Mouse (Mus musculus) erythroblast, embryonic 14.5 days (primary cell): Measurements from ENCODE around the gene Arhgef25. TPM values are rescaled to one million over a fixed set of nuclear protein-coding genes. Genes with fewer than 3 reads are reported as not detected.

Experiments used
- H3K27me3 ChIP-seq: 2 replicates; pipeline ENCODE4 v1.6.1; 2012; ENCODE audit warnings: inconsistent platforms; ENCODE audit not compliant: control insufficient read depth
- H3K36me3 ChIP-seq: 2 replicates; pipeline ENCODE4 v1.6.1; 2012; ENCODE audit warnings: mild to moderate bottlenecking, inconsistent platforms; ENCODE audit not compliant: control insufficient read depth
- H3K4me1 ChIP-seq: 2 replicates; pipeline ENCODE4 v1.6.1; 2012; ENCODE audit warnings: inconsistent platforms; ENCODE audit not compliant: control insufficient read depth
- H3K4me3 ChIP-seq: replicated peaks from 2 replicates; pipeline ENCODE3; 2012; ENCODE audit warnings: moderate library complexity, mild to moderate bottlenecking, inconsistent platforms
- H3K9me3 ChIP-seq: 2 replicates; pipeline ENCODE4 v1.6.1; 2012; ENCODE audit warnings: low read length, inconsistent platforms, mixed read lengths; ENCODE audit not compliant: control insufficient read depth
- GATA1 ChIP-seq: IDR thresholded peaks from 2 replicates; pipeline ENCODE4 v1.6.1; 2012; ENCODE audit warnings: low read length, inconsistent platforms, mixed read lengths
- TAL1 ChIP-seq: IDR thresholded peaks from 3 replicates; pipeline ENCODE4 v1.6.1; 2012; ENCODE audit warnings: low read length, inconsistent platforms, mixed read lengths
- polyA plus RNA-seq: library from polyadenylated mRNA; stranded (reverse); fragments of >175 nt; gene quantifications from 2 replicates; pipeline ENCODE4 v1.2.3, GENCODE M21; 2012

The Arhgef25 gene
- polyA plus RNA-seq, 1 experiment = 0.52 TPM

GRCm38 (mm10) chr10:127225732-127226131 lies 35.8 kb upstream of the Arhgef25 start:
- TF ChIP-seq GATA1 (no peak), TAL1 (no peak)
- no peaks in the 10 kb centered on the region for H3K9me3 ChIP-seq
- H3K4me3 ChIP-seq = no peak overlapping the region
- H3K27me3 ChIP-seq = peaks cover 35% of the 10 kb centered on the region
- no peaks in the 10 kb centered on the region for H3K36me3 ChIP-seq
- peaks cover 26% of the 10 kb centered on the region for H3K4me1 ChIP-seq

GRCm38 (mm10) chr10:127225213-127225612 lies 35.3 kb upstream of the Arhgef25 start:
- TF ChIP-seq TAL1 (no peak), GATA1 (no peak)
- H3K4me1 ChIP-seq = peaks cover 20% of the 10 kb centered on the region
- H3K4me3 ChIP-seq = no peak overlapping the region

GRCm38 (mm10) chr10:127218339-127218738 lies 28.5 kb upstream of the Arhgef25 start:
- Histone ChIP-seq H3K36me3 (no peaks in the 10 kb centered on the region), H3K4me1 (peaks cover 38% of the 10 kb centered on the region), H3K9me3 (peaks cover 2% of the 10 kb centered on the region), H3K27me3 (0 out of 2 replicates have a peak, but pooled peaks cover 6% of the 10 kb centered on the region), H3K4me3 (no peak overlapping the region)
- TF ChIP-seq GATA1 (no peak), TAL1 (no peak)

More at GRCm38 (mm10) chr10:127225213-127225612, 35.3 kb upstream of the Arhgef25 start:
- peaks cover 2% of the 10 kb centered on the region for H3K9me3 ChIP-seq
- H3K36me3 ChIP-seq = no peaks in the 10 kb centered on the region
- H3K27me3 ChIP-seq = peaks cover 34% of the 10 kb centered on the region

GRCm38 (mm10) chr10:127217177-127217576 lies 27.3 kb upstream of the Arhgef25 start:
- no peak overlapping the region for H3K4me3 ChIP-seq
- H3K36me3 ChIP-seq = no peaks in the 10 kb centered on the region
- H3K9me3 ChIP-seq = peaks cover 2% of the 10 kb centered on the region
- peaks cover 43% of the 10 kb centered on the region for H3K4me1 ChIP-seq
- no peak for TF ChIP-seq GATA1
- no peak for TF ChIP-seq TAL1
- no peaks in the 10 kb centered on the region for H3K27me3 ChIP-seq

GRCm38 (mm10) chr10:127216456-127216855 lies 26.6 kb upstream of the Arhgef25 start:
- TF ChIP-seq TAL1 (no peak), GATA1 (no peak)
- H3K27me3 ChIP-seq = no peaks in the 10 kb centered on the region
- peaks cover 48% of the 10 kb centered on the region for H3K4me1 ChIP-seq
- no peaks in the 10 kb centered on the region for H3K36me3 ChIP-seq
- H3K9me3 ChIP-seq = peaks cover 2% of the 10 kb centered on the region
- no peak overlapping the region for H3K4me3 ChIP-seq

GRCm38 (mm10) chr10:127214422-127214803 lies 24.5 kb upstream of the Arhgef25 start:
- Histone ChIP-seq H3K9me3 (no peaks in the 10 kb centered on the region), H3K36me3 (peaks cover 12% of the 10 kb centered on the region), H3K4me1 (peaks cover 64% of the 10 kb centered on the region), H3K4me3 (no peak overlapping the region), H3K27me3 (no peaks in the 10 kb centered on the region)
- TF ChIP-seq TAL1 = no peak
- TF ChIP-seq GATA1 = no peak

GRCm38 (mm10) chr10:127213704-127214421 lies 24.0 kb upstream of the Arhgef25 start:
- H3K27me3 ChIP-seq = no peaks in the 10 kb centered on the region
- H3K4me1 ChIP-seq = peaks cover 69% of the 10 kb centered on the region
- H3K9me3 ChIP-seq = no peaks in the 10 kb centered on the region

GRCm38 (mm10) chr10:127213272-127213671 lies 23.4 kb upstream of the Arhgef25 start:
- no peak overlapping the region for H3K4me3 ChIP-seq
- no peaks in the 10 kb centered on the region for H3K27me3 ChIP-seq
- TF ChIP-seq TAL1 (no peak), GATA1 (no peak)
- H3K36me3 ChIP-seq = peaks cover 24% of the 10 kb centered on the region
- peaks cover 75% of the 10 kb centered on the region for H3K4me1 ChIP-seq
- H3K9me3 ChIP-seq = no peaks in the 10 kb centered on the region

More at GRCm38 (mm10) chr10:127213704-127214421, 24.0 kb upstream of the Arhgef25 start:
- H3K36me3 ChIP-seq = peaks cover 18% of the 10 kb centered on the region
- no peak overlapping the region for H3K4me3 ChIP-seq
- TF ChIP-seq GATA1 (no peak), TAL1 (no peak)

GRCm38 (mm10) chr10:127211414-127211854 lies 21.6 kb upstream of the Arhgef25 start, which contains the start of gene Pip4k2c:
Pip4k2c (minus strand) TSS chr10:127211585.
- peaks cover 82% of the 10 kb centered on the region for H3K4me1 ChIP-seq
- no peaks in the 10 kb centered on the region for H3K27me3 ChIP-seq
- no peak for TF ChIP-seq GATA1
- no peak for TF ChIP-seq TAL1

More at GRCm38 (mm10) chr10:127211414-127211854, 21.6 kb upstream of the Arhgef25 start, which contains the start of gene Pip4k2c:
- peak within 1 kb of the TSS; percentile 89 for H3K4me3 ChIP-seq
- peaks cover 42% of the 10 kb centered on the region for H3K36me3 ChIP-seq
- no peaks in the 10 kb centered on the region for H3K9me3 ChIP-seq
